Mouse (Mus musculus) lung, embryonic 16.5 days (tissue): ENCODE measurements around the gene Numb. TPM values are rescaled to one million over a fixed set of nuclear protein-coding genes. Genes with fewer than 3 reads are reported as not detected.
A peak's percentile ranks its signal among the peaks of the same experiment; 100 is the strongest.
"Not testable (repeated sequence)": the region's sequence is repeated elsewhere in the genome, so short reads cannot be mapped to it uniquely, and the experiment has no call there.

Experiments
- ATAC-seq: fragments of 200-750 bp; cut with Nextera tagmentation; 2 replicates; pipeline ENCODE4 v1.8.0; 2017; ENCODE audit warnings: low read depth, mild to moderate bottlenecking, moderate library complexity
- H3K27ac ChIP-seq: fragments of 300-500 bp; sonication (generic); 2 replicates; pipeline ENCODE4 v1.5.1; 2014; ENCODE audit warnings: mild to moderate bottlenecking, control low read depth, low read length
- H3K27me3 ChIP-seq: fragments of 300-500 bp; sonication (generic); 2 replicates; pipeline ENCODE4 v1.6.1; 2014; ENCODE audit warnings: low read depth, low read length, mixed read lengths; ENCODE audit not compliant: control insufficient read depth, insufficient read depth
- H3K36me3 ChIP-seq: fragments of 300-500 bp; sonication (generic); 2 replicates; pipeline ENCODE4 v1.6.1; 2014; ENCODE audit warnings: low read length; ENCODE audit not compliant: control insufficient read depth, insufficient read depth
- H3K4me1 ChIP-seq: fragments of 300-500 bp; sonication (generic); replicated peaks from 2 replicates; pipeline ENCODE4 v1.6.1; 2014; ENCODE audit warnings: low read length, mixed read lengths; ENCODE audit not compliant: control insufficient read depth, insufficient read depth
- H3K4me2 ChIP-seq: fragments of 300-500 bp; sonication (generic); 2 replicates; pipeline ENCODE4 v1.6.1; 2014; ENCODE audit warnings: low read depth, low read length, control low read depth
- H3K4me3 ChIP-seq: fragments of 300-500 bp; sonication (generic); 2 replicates; pipeline ENCODE4 v1.5.1; 2014; ENCODE audit warnings: mild to moderate bottlenecking, low read length, control low read depth
- H3K9ac ChIP-seq: fragments of 300-500 bp; sonication (generic); 2 replicates; pipeline ENCODE4 v1.6.1; 2014; ENCODE audit warnings: low read length, control low read depth
- H3K9me3 ChIP-seq: fragments of 300-500 bp; sonication (generic); 2 replicates; pipeline ENCODE4 v1.6.1; 2016; ENCODE audit warnings: low read length; ENCODE audit not compliant: control insufficient read depth
- WGBS: fragments of 180-500 bp; shearing (Covaris S2); extraction: QIAGEN DNeasy Blood & Tissue Kit; methylation state at CpG from one replicate; pipeline ENCODE4 v1.1.7; 2014; 5-methylcytosine and 5-hydroxymethylcytosine counted together
- polyA plus RNA-seq: library from polyadenylated mRNA; unstranded; fragments of >200 nt; fragmentation: Nextera tagmentation; extraction: Ambion mirVana; gene quantifications from 2 replicates; pipeline ENCODE4 v1.2.1, GENCODE M21; 2015

Gene Numb
- polyA plus RNA-seq, 1 experiment from 2014 or later: 46.6 TPM

GRCm38 (mm10) chr12:83947260-83947811 lies 25.6 kb upstream of the Numb start:
- peak overlapping the region; percentile 57; the same call in 1 of the 2 replicates for H3K27ac ChIP-seq
- ATAC-seq: peak; percentile 24; the same call in 1 of the 2 replicates
- WGBS: 64% methylated on average over 8 of the region's 8 CpGs

GRCm38 (mm10) chr12:83941938-83942337 lies 20.2 kb upstream of the Numb start:
- WGBS: 66% methylated on average over 3 of the region's 3 CpGs
- H3K9ac ChIP-seq: no peak overlapping the region
- no peak overlapping the region for H3K4me3 ChIP-seq
- no peaks in the 10 kb centered on the region for H3K9me3 ChIP-seq
- no peak for ATAC-seq
- no peak overlapping the region for H3K27ac ChIP-seq
- H3K4me2 ChIP-seq: no peak overlapping the region
- H3K36me3 ChIP-seq: no peaks in the 10 kb centered on the region
- no peaks in the 10 kb centered on the region for H3K27me3 ChIP-seq
- H3K4me1 ChIP-seq: no peaks in the 10 kb centered on the region

More at GRCm38 (mm10) chr12:83947260-83947811, 25.6 kb upstream of the Numb start:
- H3K4me3 ChIP-seq: no peak overlapping the region
- no peaks in the 10 kb centered on the region for H3K27me3 ChIP-seq
- H3K9ac ChIP-seq: no peak overlapping the region
- peaks cover 11% of the 10 kb centered on the region for H3K4me1 ChIP-seq
- 0 out of 2 replicates have a peak, but pooled peaks cover 5% of the 10 kb centered on the region for H3K9me3 ChIP-seq
- H3K36me3 ChIP-seq: no peaks in the 10 kb centered on the region
- H3K4me2 ChIP-seq: no peak overlapping the region

- 59% methylated on average over 4 of the region's 4 CpGs for WGBS
- Histone ChIP-seq H3K27me3 (no peaks in the 10 kb centered on the region), H3K4me1 (no peaks in the 10 kb centered on the region), H3K27ac (no peak overlapping the region), H3K4me2 (no peak overlapping the region), H3K9ac (no peak overlapping the region), H3K36me3 (no peaks in the 10 kb centered on the region), H3K4me3 (no peak overlapping the region), H3K9me3 (no peaks in the 10 kb centered on the region)
- no peak for ATAC-seq
Observed at GRCm38 (mm10) chr12:83940031-83940430, 18.3 kb upstream of the Numb start.

- Histone ChIP-seq H3K36me3 (no peaks in the 10 kb centered on the region), H3K4me1 (no peaks in the 10 kb centered on the region), H3K9ac (no peak overlapping the region), H3K9me3 (peaks cover 3% of the 10 kb centered on the region; the same call in 1 of the 2 replicates), H3K4me3 (no peak overlapping the region), H3K27me3 (no peaks in the 10 kb centered on the region), H3K4me2 (no peak overlapping the region), H3K27ac (no peak overlapping the region)
- ATAC-seq: no peak
- 74% methylated on average over 2 of the region's 2 CpGs for WGBS
Observed at GRCm38 (mm10) chr12:83939332-83939731, 17.6 kb upstream of the Numb start.

GRCm38 (mm10) chr12:83938592-83938991 lies 16.9 kb upstream of the Numb start:
- H3K27me3 ChIP-seq, H3K9me3 ChIP-seq, H3K4me3 ChIP-seq, ATAC-seq, H3K9ac ChIP-seq, H3K36me3 ChIP-seq, H3K27ac ChIP-seq, H3K4me2 ChIP-seq, H3K4me1 ChIP-seq: not testable (repeated sequence)
- 28% methylated on average over 1 of the region's 1 CpGs for WGBS

- ATAC-seq: no peak
- Histone ChIP-seq H3K9ac (no peak overlapping the region), H3K4me1 (no peaks in the 10 kb centered on the region), H3K36me3 (no peaks in the 10 kb centered on the region), H3K9me3 (peaks cover 3% of the 10 kb centered on the region; the same call in 1 of the 2 replicates), H3K4me2 (no peak overlapping the region), H3K27me3 (no peaks in the 10 kb centered on the region), H3K4me3 (no peak overlapping the region), H3K27ac (no peak overlapping the region)
- 63% methylated on average over 10 of the region's 10 CpGs for WGBS
Observed at GRCm38 (mm10) chr12:83937600-83937999, 15.9 kb upstream of the Numb start.

GRCm38 (mm10) chr12:83929186-83929804 lies 7.6 kb upstream of the Numb start:
- no peak overlapping the region; the same call in 1 of the 2 replicates for H3K27ac ChIP-seq
- no peak overlapping the region for H3K9ac ChIP-seq
- H3K9me3 ChIP-seq: no peaks in the 10 kb centered on the region; the same call in 1 of the 2 replicates
- ATAC-seq: no peak
- 29% methylated on average over 2 of the region's 2 CpGs for WGBS
- no peaks in the 10 kb centered on the region for H3K27me3 ChIP-seq
- H3K4me1 ChIP-seq: peaks cover 14% of the 10 kb centered on the region
- no peaks in the 10 kb centered on the region for H3K36me3 ChIP-seq
- no peak overlapping the region for H3K4me3 ChIP-seq
- no peak overlapping the region for H3K4me2 ChIP-seq

- H3K4me3 ChIP-seq: no peak overlapping the region
- no peaks in the 10 kb centered on the region for H3K36me3 ChIP-seq
- no peak for ATAC-seq
- WGBS: 67% methylated on average over 4 of the region's 4 CpGs
- peaks cover 19% of the 10 kb centered on the region for H3K4me1 ChIP-seq
- no peak overlapping the region for H3K9ac ChIP-seq
- peak overlapping the region; percentile 52; the same call in 1 of the 2 replicates for H3K27ac ChIP-seq
- H3K9me3 ChIP-seq: no peaks in the 10 kb centered on the region
- H3K4me2 ChIP-seq: no peak overlapping the region
- no peaks in the 10 kb centered on the region for H3K27me3 ChIP-seq
Observed at GRCm38 (mm10) chr12:83927747-83928146, 6.0 kb upstream of the Numb start.

GRCm38 (mm10) chr12:83926061-83926460 lies 4.3 kb upstream of the Numb start:
- no peak overlapping the region for H3K9ac ChIP-seq
- H3K36me3 ChIP-seq: no peaks in the 10 kb centered on the region
- H3K9me3 ChIP-seq: no peaks in the 10 kb centered on the region
- H3K4me1 ChIP-seq: peaks cover 19% of the 10 kb centered on the region
- no peak for ATAC-seq
- no peaks in the 10 kb centered on the region for H3K27me3 ChIP-seq
- H3K4me2 ChIP-seq: no peak overlapping the region
- H3K27ac ChIP-seq: peak overlapping the region; percentile 9; the same call in 1 of the 2 replicates
- 30% methylated on average over 2 of the region's 2 CpGs for WGBS
- H3K4me3 ChIP-seq: no peak overlapping the region
